Mouse (Mus musculus) small intestine, adult 2 months (tissue): Measurements from ENCODE around the gene Akap6.

ENCODE experiments used
- CTCF ChIP-seq: fragments of 200-500 bp; IDR thresholded peaks from 2 replicates; pipeline ENCODE4 v1.5.1; 2012; ENCODE audit warnings: low read depth, mild to moderate bottlenecking, control low read depth, inconsistent platforms, low read length, moderate library complexity, mixed read lengths; ENCODE audit not compliant: insufficient replicate concordance, insufficient read length; ENCODE audit errors: extremely low read depth
- POLR2A ChIP-seq: fragments of 200-500 bp; IDR thresholded peaks from 2 replicates; pipeline ENCODE4 v1.6.1; 2012; ENCODE audit warnings: low read depth, mild to moderate bottlenecking, control low read depth, inconsistent platforms, low read length, moderate library complexity

GRCm38 (mm10) chr12:52938786-52939185 is 239.6 kb downstream of the Akap6 start:
- no peak for TF ChIP-seq CTCF
- no peak for TF ChIP-seq POLR2A
